Mouse (Mus musculus): ENCODE results near the gene Tbl1xr1. TPM values are rescaled to one million over a fixed set of nuclear protein-coding genes. Genes with fewer than 3 reads are reported as not detected.

Gene Tbl1xr1
- polyA plus RNA-seq, 1 experiment from 2014 or later = 12.0 TPM

GRCm38 (mm10) chr3:22238106-22238900, 161.9 kb downstream of the Tbl1xr1 start:
- Histone ChIP-seq H3K27ac (no peak overlapping the region), H3K9me3 (replicated peaks) (0 out of 2 replicates have a peak, but pooled peaks cover 7% of the 10 kb centered on the region), H3K4me2 (no peak overlapping the region), H3K36me3 (no peaks in the 10 kb centered on the region), H3K4me1 (no peaks in the 10 kb centered on the region), H3K27me3 (replicated peaks) (no peaks in the 10 kb centered on the region), H3K9ac (no peak overlapping the region), H3K4me3 (no peak overlapping the region)
- no peak for ATAC-seq
- WGBS (ENCODE audit: insufficient replicate concordance) = 54% methylated on average over 16 of the region's 16 CpGs

Measured in liver, embryonic 12.5 days (tissue).